Mouse (Mus musculus) stomach, postnatal 0 days (tissue): ENCODE results near the gene Fam240a. TPM values are rescaled to one million over a fixed set of nuclear protein-coding genes. Genes with fewer than 3 reads are reported as not detected.

Experiments
- ATAC-seq: fragments of 200-750 bp; cut with Nextera tagmentation; 2 replicates; pipeline ENCODE4 v1.8.0; 2017; ENCODE audit not compliant: low FRiP score, low TSS enrichment
- DNase-seq: peaks from one replicate; pipeline ENCODE4 v3.0.0-alpha.2; 2016; ENCODE audit warnings: low spot score
- H3K27ac ChIP-seq: fragments of 300-500 bp; sonication (generic); replicated peaks from 2 replicates; pipeline ENCODE4 v1.5.1; 2014; ENCODE audit warnings: mild to moderate bottlenecking, control low read depth
- H3K27me3 ChIP-seq: fragments of 300-500 bp; sonication (generic); 2 replicates; pipeline ENCODE4 v1.6.1; 2014; ENCODE audit warnings: low read length; ENCODE audit not compliant: control insufficient read depth, insufficient read depth
- H3K36me3 ChIP-seq: fragments of 300-500 bp; sonication (generic); 2 replicates; pipeline ENCODE4 v1.6.1; 2014; ENCODE audit warnings: low read length, mixed read lengths; ENCODE audit not compliant: control insufficient read depth, insufficient read depth
- H3K4me1 ChIP-seq: fragments of 300-500 bp; sonication (generic); replicated peaks from 2 replicates; pipeline ENCODE4 v1.6.1; 2014; ENCODE audit warnings: antibody characterized with exemption; ENCODE audit not compliant: control insufficient read depth, insufficient read depth
- H3K4me2 ChIP-seq: fragments of 300-500 bp; sonication (generic); replicated peaks from 2 replicates; pipeline ENCODE4 v1.6.1; 2014; ENCODE audit warnings: low read depth, mild to moderate bottlenecking, control low read depth, moderate library complexity
- H3K4me3 ChIP-seq: fragments of 300-500 bp; sonication (generic); 2 replicates; pipeline ENCODE4 v1.5.1; 2014; ENCODE audit warnings: low read depth, low read length, control low read depth
- H3K9ac ChIP-seq: fragments of 300-500 bp; sonication (generic); 2 replicates; pipeline ENCODE4 v1.6.1; 2014; ENCODE audit warnings: mild to moderate bottlenecking, low read length, control low read depth, mixed read lengths
- H3K9me3 ChIP-seq: fragments of 300-500 bp; sonication (generic); 2 replicates; pipeline ENCODE4 v1.6.1; 2016; ENCODE audit warnings: low read length; ENCODE audit not compliant: control insufficient read depth
- CTCF ChIP-seq: IDR thresholded peaks from 2 replicates; pipeline ENCODE4 v1.5.1; 2016; ENCODE audit warnings: antibody characterized with exemption, low read depth, mild to moderate bottlenecking, moderate library complexity
- EP300 ChIP-seq: optimal IDR thresholded peaks from 2 replicates; pipeline ENCODE3; 2016; ENCODE audit warnings: antibody characterized with exemption
- WGBS: fragments of 180-500 bp; shearing (Covaris S2); extraction: QIAGEN DNeasy Blood & Tissue Kit; methylation state at CpG from one replicate; pipeline ENCODE4 v1.1.7; 2014; 5-methylcytosine and 5-hydroxymethylcytosine counted together
- microRNA-seq: library from miRNA; unstranded; fragments of <30 nt; microRNA quantifications from one replicate; pipeline ENCODE4, GENCODE M21; 2016
- polyA plus RNA-seq: library from polyadenylated mRNA; unstranded; fragments of >200 nt; fragmentation: Nextera tagmentation; extraction: Ambion mirVana; gene quantifications from 2 replicates; pipeline ENCODE4 v1.2.1, GENCODE M21; 2015

Fam240a gene
- polyA plus RNA-seq, 1 experiment from 2014 or later, result not detected

- DNase-seq (no peak), ATAC-seq (no peak)
- no peak overlapping the region for H3K27ac ChIP-seq
- no peaks in the 10 kb centered on the region for H3K9me3 ChIP-seq
- no peaks in the 10 kb centered on the region for H3K27me3 ChIP-seq
- no peaks in the 10 kb centered on the region for H3K36me3 ChIP-seq
- TF ChIP-seq EP300, result no peak
- TF ChIP-seq CTCF, result no peak
- H3K9ac ChIP-seq, result no peak overlapping the region
- H3K4me2 ChIP-seq, result no peak overlapping the region
- H3K4me1 ChIP-seq, result peaks cover 5% of the 10 kb centered on the region
- 34% methylated on average over 3 of the region's 3 CpGs for WGBS
- H3K4me3 ChIP-seq, result no peak overlapping the region
Observed at GRCm38 (mm10) chr9:110874660-110875191, 41.9 kb downstream of the Fam240a start.

- Histone ChIP-seq H3K9ac (no peak overlapping the region), H3K4me1 (peaks cover 5% of the 10 kb centered on the region), H3K27ac (no peak overlapping the region), H3K27me3 (no peaks in the 10 kb centered on the region), H3K36me3 (no peaks in the 10 kb centered on the region), H3K4me2 (peak overlapping the region; percentile 45), H3K9me3 (no peaks in the 10 kb centered on the region), H3K4me3 (peak overlapping the region; percentile 22)
- WGBS, result 11% methylated on average over 34 of the region's 40 CpGs
- DNase-seq (peak; percentile 32), ATAC-seq (peak; percentile 14; the same call in 1 of the 2 replicates)
- peak; percentile 35 for TF ChIP-seq CTCF
- TF ChIP-seq EP300, result no peak
Observed at GRCm38 (mm10) chr9:110873681-110874659, 42.7 kb downstream of the Fam240a start.

DNA sequence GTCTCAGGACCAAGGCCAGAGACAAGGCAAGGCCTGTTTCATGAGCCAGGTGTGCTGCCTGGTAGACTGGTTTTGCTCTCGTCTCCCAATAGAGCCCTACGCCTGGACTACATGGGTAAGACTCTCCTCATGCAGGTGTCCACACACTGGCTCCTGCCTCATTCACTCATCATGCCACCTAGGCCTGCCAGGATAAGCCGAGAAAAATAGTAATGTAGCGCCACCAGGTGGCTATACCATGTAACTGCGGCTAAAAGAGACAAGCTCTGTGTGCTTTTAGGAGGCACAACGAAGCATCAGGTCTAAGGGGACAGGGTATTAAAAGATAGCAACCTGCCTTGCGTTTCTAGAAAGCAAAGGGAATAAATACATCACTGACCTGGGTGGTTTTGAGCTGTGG is 45.6 kb downstream of the Fam240a start:
- Histone ChIP-seq H3K4me1 (no peaks in the 10 kb centered on the region; the same call in none of the 2 replicates), H3K4me2 (no peak overlapping the region), H3K27ac (no peak overlapping the region), H3K9ac (no peak overlapping the region), H3K36me3 (no peaks in the 10 kb centered on the region), H3K4me3 (no peak overlapping the region), H3K27me3 (no peaks in the 10 kb centered on the region), H3K9me3 (no peaks in the 10 kb centered on the region)
- peak; percentile 19; the same call in 1 of the 2 replicates for ATAC-seq
- 26% methylated on average over 7 of the region's 7 CpGs for WGBS
- no peak for TF ChIP-seq EP300
- peak; percentile 85 for TF ChIP-seq CTCF
- DNase-seq, result peak; percentile 61

Small RNA genes lying within 50 kb of the gene (microRNA-seq; reads per million reads assigned to microRNA genes)
- not detected for gene Gm24269

Other genes with a start within 250 kb of the Fam240a start
- 0.11 and 0.27 TPM in 2 replicates for gene Myl3, start 175.0 kb downstream of the Fam240a start, polyA plus RNA-seq
- 10.5 and 10.6 TPM in 2 replicates for gene Pth1r, start 169.7 kb downstream of the Fam240a start, polyA plus RNA-seq
- gene Prss42, start 118.7 kb downstream of the Fam240a start, polyA plus RNA-seq, result not detected in 2 replicates
- not detected in 2 replicates for gene Prss44, start 102.9 kb downstream of the Fam240a start, polyA plus RNA-seq
- gene Prss43, start 90.2 kb downstream of the Fam240a start, polyA plus RNA-seq, result 0.04 TPM in 1 of 2 replicates, not detected in the other
- gene Prss45, start 82.3 kb downstream of the Fam240a start, polyA plus RNA-seq, result not detected in 2 replicates
- gene Prss46, start 72.4 kb downstream of the Fam240a start, polyA plus RNA-seq, result not detected in 2 replicates
- gene Prss50, start 58.9 kb downstream of the Fam240a start, polyA plus RNA-seq, result 0.10 and 0.18 TPM in 2 replicates
- gene Als2cl, start 37.0 kb downstream of the Fam240a start, polyA plus RNA-seq, result 5.5 and 6.1 TPM in 2 replicates
- 1.5 and 1.6 TPM in 2 replicates for gene Tmie, start 36.7 kb downstream of the Fam240a start, polyA plus RNA-seq
- 0.07 TPM in 1 of 2 replicates, not detected in the other for gene Tdgf1, start 29.3 kb upstream of the Fam240a start, polyA plus RNA-seq
- gene Lrrc2, start 34.7 kb upstream of the Fam240a start, polyA plus RNA-seq, result 0.07 and 0.08 TPM in 2 replicates
- 0.11 TPM in 1 of 2 replicates, not detected in the other for gene Rtp3, start 73.7 kb upstream of the Fam240a start, polyA plus RNA-seq
- gene Ltf, start 102.4 kb upstream of the Fam240a start, polyA plus RNA-seq, result 76.3 and 95.6 TPM in 2 replicates
- 1.8 and 2.0 TPM in 2 replicates for gene Ccrl2, start 140.7 kb upstream of the Fam240a start, polyA plus RNA-seq
- 33.2 and 34.1 TPM in 2 replicates for gene Lrrfip2, start 200.7 kb upstream of the Fam240a start, polyA plus RNA-seq